Mouse (Mus musculus): ENCODE measurements around the gene Snx18. TPM values are rescaled to one million over a fixed set of nuclear protein-coding genes. Genes with fewer than 3 reads are reported as not detected.

The Snx18 gene
- polyA plus RNA-seq, 1 experiment from 2014 or later = 18.1 TPM

DNA sequence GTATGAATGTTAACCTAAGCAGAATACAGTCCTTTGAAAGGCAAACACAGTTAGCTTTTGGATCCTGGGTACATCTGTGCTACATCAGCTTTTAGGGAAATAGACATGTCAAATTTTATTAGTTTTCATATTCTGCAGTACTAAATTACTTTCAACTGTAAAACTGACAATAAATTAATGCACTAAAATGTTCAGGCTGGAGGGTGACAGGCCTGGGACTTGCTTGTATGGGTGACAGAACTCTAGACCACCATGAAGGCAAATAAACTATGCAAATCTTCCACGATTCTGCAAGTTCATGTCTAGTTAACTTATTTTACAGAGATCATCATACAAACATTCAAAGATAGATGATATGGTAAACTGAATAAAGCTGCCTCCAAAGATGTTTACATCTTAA lies 36.3 kb downstream of the Snx18 start:
- TF ChIP-seq EP300 (IDR thresholded peaks at IDR 0.05) (no peak), CTCF (IDR thresholded peaks at IDR 0.05) (no peak)
- ATAC-seq = no peak
- 67% methylated on average over 1 of the region's 1 CpGs for WGBS
- no peak overlapping the region for H3K4me2 ChIP-seq (replicated peaks; ENCODE audit: low read depth, low read length)
- H3K4me3 ChIP-seq (ENCODE audit: low read depth, low read length) = no peak overlapping the region
- H3K27ac ChIP-seq (ENCODE audit: low read length) = no peak overlapping the region
- H3K36me3 ChIP-seq (ENCODE audit: insufficient read depth, low read length) = no peaks in the 10 kb centered on the region
- no peaks in the 10 kb centered on the region for H3K27me3 ChIP-seq (replicated peaks; ENCODE audit: insufficient read depth, low read length)
- H3K9me3 ChIP-seq (ENCODE audit: low read length) = no peaks in the 10 kb centered on the region
- H3K4me1 ChIP-seq (ENCODE audit: insufficient read depth, low read depth, low read length) = 0 out of 2 replicates have a peak, but pooled peaks cover 1% of the 10 kb centered on the region
- DNase-seq (ENCODE audit: low spot score) = no peak
- no peak overlapping the region for H3K9ac ChIP-seq (replicated peaks; ENCODE audit: low read depth)

DNA sequence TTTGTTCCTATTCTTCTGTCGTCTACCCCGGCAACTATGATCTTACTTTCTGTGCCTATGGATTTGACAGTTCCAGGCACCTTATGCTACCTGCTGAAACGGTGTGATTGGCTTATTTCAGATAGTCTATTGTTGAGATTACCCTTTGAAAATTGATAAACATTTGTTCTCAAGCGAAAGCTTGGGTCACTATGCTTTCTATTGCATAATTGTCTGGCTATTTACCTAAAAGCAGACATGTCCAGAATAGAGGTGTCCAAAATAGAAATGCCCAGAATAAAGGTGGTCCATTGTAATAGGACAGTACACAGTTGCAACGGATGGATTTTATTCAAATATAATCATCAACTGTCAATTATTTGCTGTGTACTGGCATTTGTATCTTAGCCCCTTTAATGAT lies 36.9 kb downstream of the Snx18 start:
- Histone ChIP-seq H3K27me3 (replicated peaks; ENCODE audit: insufficient read depth, low read length) (no peaks in the 10 kb centered on the region), H3K36me3 (ENCODE audit: insufficient read depth, low read length) (no peaks in the 10 kb centered on the region), H3K4me3 (ENCODE audit: low read depth, low read length) (no peak overlapping the region), H3K27ac (ENCODE audit: low read length) (no peak overlapping the region), H3K4me1 (ENCODE audit: insufficient read depth, low read depth, low read length) (no peaks in the 10 kb centered on the region), H3K4me2 (replicated peaks; ENCODE audit: low read depth, low read length) (no peak overlapping the region), H3K9ac (replicated peaks; ENCODE audit: low read depth) (no peak overlapping the region), H3K9me3 (ENCODE audit: low read length) (no peaks in the 10 kb centered on the region)
- ATAC-seq (no peak), DNase-seq (ENCODE audit: low spot score) (no peak)
- WGBS = 84% methylated on average over 5 of the region's 5 CpGs
- TF ChIP-seq CTCF (IDR thresholded peaks at IDR 0.05) = no peak
- no peak for TF ChIP-seq EP300 (IDR thresholded peaks at IDR 0.05)

DNA sequence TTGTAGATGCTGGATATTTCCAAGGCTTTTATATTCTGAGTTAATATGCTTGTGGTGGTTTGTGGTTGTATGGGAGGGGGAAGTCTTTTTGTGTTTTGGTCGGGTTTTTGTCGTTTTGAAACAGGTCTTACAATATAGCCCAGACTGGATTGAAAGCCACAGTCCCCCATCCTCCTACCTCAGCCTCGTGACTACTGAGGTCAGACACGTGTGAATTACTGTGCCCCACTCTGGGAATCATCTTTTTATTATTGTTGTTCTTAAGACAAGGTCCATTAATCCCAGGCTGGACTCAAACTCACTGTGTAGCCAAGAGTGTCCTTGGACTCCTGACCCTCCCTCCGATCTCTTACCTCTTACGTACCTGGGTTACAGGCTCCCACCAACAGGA lies 38.0 kb downstream of the Snx18 start:
- no peak for TF ChIP-seq CTCF (IDR thresholded peaks at IDR 0.05)
- TF ChIP-seq EP300 (IDR thresholded peaks at IDR 0.05) = no peak
- no peak for DNase-seq (ENCODE audit: low spot score)
- Histone ChIP-seq H3K4me3 (ENCODE audit: low read depth, low read length) (no peak overlapping the region), H3K27ac (ENCODE audit: low read length) (no peak overlapping the region), H3K9me3 (ENCODE audit: low read length) (no peaks in the 10 kb centered on the region), H3K4me2 (replicated peaks; ENCODE audit: low read depth, low read length) (no peak overlapping the region), H3K9ac (replicated peaks; ENCODE audit: low read depth) (no peak overlapping the region), H3K27me3 (replicated peaks; ENCODE audit: insufficient read depth, low read length) (no peaks in the 10 kb centered on the region), H3K36me3 (ENCODE audit: insufficient read depth, low read length) (no peaks in the 10 kb centered on the region), H3K4me1 (ENCODE audit: insufficient read depth, low read depth, low read length) (no peaks in the 10 kb centered on the region)
- 77% methylated on average over 6 of the region's 6 CpGs for WGBS
- ATAC-seq = no peak

DNA sequence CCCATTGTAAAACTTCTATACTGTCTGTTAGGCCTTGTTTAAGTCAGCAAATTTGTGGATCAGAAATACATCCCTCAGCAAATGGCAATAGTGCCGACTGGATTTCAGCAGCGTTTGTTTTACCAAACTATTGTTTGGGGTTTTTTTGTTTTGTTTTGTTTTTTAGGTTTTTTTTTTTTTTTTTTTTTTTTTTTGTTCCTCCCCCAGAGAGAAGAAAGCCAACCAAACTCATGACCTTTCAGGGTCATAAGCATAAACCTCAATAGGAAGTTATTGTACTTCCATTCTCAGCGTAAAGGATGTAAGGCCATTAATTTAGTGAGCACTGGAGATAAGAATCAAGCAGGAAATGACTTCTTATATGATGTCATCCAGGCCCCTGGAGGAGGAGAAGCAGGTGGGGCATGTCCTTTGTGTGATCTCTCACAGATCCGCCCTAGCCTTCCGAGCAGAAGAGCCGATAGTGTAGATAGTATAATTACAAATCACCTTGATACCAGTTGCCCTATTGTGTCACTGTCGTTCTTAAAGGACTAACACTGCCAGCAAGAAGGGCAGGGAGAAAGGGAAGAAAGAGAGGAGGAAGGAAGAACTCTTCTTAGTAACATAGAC lies 38.5 kb downstream of the Snx18 start:
- TF ChIP-seq CTCF (IDR thresholded peaks at IDR 0.05) (no peak), EP300 (IDR thresholded peaks at IDR 0.05) (peak; percentile 88)
- H3K4me3 ChIP-seq (ENCODE audit: low read depth, low read length) = no peak overlapping the region
- peak; percentile 76 for ATAC-seq
- H3K27me3 ChIP-seq (replicated peaks; ENCODE audit: insufficient read depth, low read length) = no peaks in the 10 kb centered on the region
- H3K36me3 ChIP-seq (ENCODE audit: insufficient read depth, low read length) = no peaks in the 10 kb centered on the region
- H3K9ac ChIP-seq (replicated peaks; ENCODE audit: low read depth) = no peak overlapping the region
- no peak overlapping the region for H3K27ac ChIP-seq (ENCODE audit: low read length)
- H3K9me3 ChIP-seq (ENCODE audit: low read length) = no peaks in the 10 kb centered on the region
- no peaks in the 10 kb centered on the region for H3K4me1 ChIP-seq (ENCODE audit: insufficient read depth, low read depth, low read length)
- WGBS = 33% methylated on average over 7 of the region's 7 CpGs
- no peak overlapping the region for H3K4me2 ChIP-seq (replicated peaks; ENCODE audit: low read depth, low read length)
- DNase-seq (ENCODE audit: low spot score) = peak; percentile 37

DNA sequence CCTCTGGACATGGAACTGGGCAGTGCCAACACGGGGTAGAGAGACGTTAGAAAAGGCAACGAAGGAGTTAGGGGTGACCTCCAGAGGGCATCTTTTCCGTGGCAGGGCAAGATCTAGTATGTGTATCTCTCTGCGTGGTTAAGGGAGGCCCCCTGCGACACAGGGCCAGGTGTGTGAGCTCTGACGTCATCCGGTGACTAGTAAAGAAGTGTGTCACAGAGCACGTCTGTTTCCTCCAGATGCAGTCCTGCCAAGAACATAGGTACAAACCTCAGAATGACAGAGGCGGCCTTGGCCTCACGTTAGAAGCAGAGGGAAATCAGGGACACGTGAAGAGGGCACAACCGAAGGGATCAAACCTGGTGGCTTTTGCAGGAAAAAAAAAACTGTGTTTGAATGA lies 44.1 kb downstream of the Snx18 start:
- Histone ChIP-seq H3K9ac (replicated peaks; ENCODE audit: low read depth) (no peak overlapping the region), H3K27ac (ENCODE audit: low read length) (no peak overlapping the region), H3K4me2 (replicated peaks; ENCODE audit: low read depth, low read length) (no peak overlapping the region), H3K4me3 (ENCODE audit: low read depth, low read length) (no peak overlapping the region), H3K9me3 (ENCODE audit: low read length) (no peaks in the 10 kb centered on the region), H3K36me3 (ENCODE audit: insufficient read depth, low read length) (no peaks in the 10 kb centered on the region), H3K4me1 (ENCODE audit: insufficient read depth, low read depth, low read length) (no peaks in the 10 kb centered on the region), H3K27me3 (replicated peaks; ENCODE audit: insufficient read depth, low read length) (no peaks in the 10 kb centered on the region)
- no peak for ATAC-seq
- 83% methylated on average over 13 of the region's 13 CpGs for WGBS
- no peak for DNase-seq (ENCODE audit: low spot score)
- TF ChIP-seq EP300 (IDR thresholded peaks at IDR 0.05) (no peak), CTCF (IDR thresholded peaks at IDR 0.05) (no peak)

DNA sequence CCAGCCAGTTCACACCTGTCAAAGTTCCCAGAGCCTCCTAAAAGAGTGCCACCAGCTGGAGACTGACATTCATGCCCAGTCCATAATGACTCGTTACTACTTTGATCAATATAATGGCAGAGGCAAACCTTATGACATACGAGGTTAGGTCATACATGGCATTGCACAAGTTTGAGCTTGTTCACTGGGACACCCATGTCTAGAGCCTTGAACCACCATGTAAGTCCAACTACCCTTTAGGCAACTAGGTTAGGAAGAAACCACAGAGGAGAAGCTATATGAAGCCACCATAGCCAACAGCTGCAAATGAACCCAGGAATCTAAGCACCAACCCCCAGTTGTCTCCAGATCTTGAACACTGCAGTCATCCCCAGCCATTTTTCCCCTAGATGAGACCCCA lies 45.0 kb downstream of the Snx18 start:
- DNase-seq (ENCODE audit: low spot score) = no peak
- Histone ChIP-seq H3K27me3 (replicated peaks; ENCODE audit: insufficient read depth, low read length) (no peaks in the 10 kb centered on the region), H3K4me2 (replicated peaks; ENCODE audit: low read depth, low read length) (no peak overlapping the region), H3K4me3 (ENCODE audit: low read depth, low read length) (no peak overlapping the region), H3K4me1 (ENCODE audit: insufficient read depth, low read depth, low read length) (no peaks in the 10 kb centered on the region), H3K9me3 (ENCODE audit: low read length) (no peaks in the 10 kb centered on the region), H3K27ac (ENCODE audit: low read length) (no peak overlapping the region), H3K9ac (replicated peaks; ENCODE audit: low read depth) (no peak overlapping the region), H3K36me3 (ENCODE audit: insufficient read depth, low read length) (no peaks in the 10 kb centered on the region)
- no peak for ATAC-seq
- TF ChIP-seq EP300 (IDR thresholded peaks at IDR 0.05) (no peak), CTCF (IDR thresholded peaks at IDR 0.05) (no peak)
- WGBS = 84% methylated on average over 2 of the region's 2 CpGs
